In the genomic region with DNA sequence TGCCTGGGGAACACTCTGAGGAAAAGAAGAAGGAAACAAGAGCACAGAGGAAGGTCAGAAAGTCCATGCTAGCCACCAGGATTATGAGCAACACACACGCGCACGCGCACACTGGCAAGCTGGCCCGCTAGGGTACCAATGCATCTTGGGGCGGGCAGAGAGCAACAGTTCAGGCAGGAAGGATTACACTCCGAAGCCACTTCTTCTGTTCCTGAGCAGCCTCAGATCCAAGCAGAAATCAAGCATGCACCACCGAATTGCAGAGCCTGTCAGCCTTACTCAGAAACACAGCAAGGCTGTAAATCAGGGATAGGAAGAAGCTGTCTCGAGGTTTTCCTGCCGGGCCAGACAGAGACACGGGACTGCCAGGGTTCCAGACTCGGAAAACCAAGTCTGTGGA, we compare ENCODE assay signal across 8 mouse cellular contexts.
A peak's percentile ranks its signal among the peaks of the same experiment; 100 is the strongest.
DNase-seq lines count a peak whose midpoint lies in the region; ATAC-seq lines count a peak whose summit lies in the region.

No protein-coding gene starts in this region.

- no peaks in the 10 kb centered on the region; the same call in 1 of the 2 replicates for H3K27me3 ChIP-seq in neural tube, embryonic 12.5 days (replicated peaks)
- no peaks in the 10 kb centered on the region for H3K27me3 ChIP-seq in kidney, embryonic 15.5 days
- no peaks in the 10 kb centered on the region for H3K27me3 ChIP-seq in splenic B cell, adult 2 months (ENCODE audit: control insufficient read depth, insufficient read depth, low read length, poor library complexity, severe bottlenecking)

- H3K4me2 ChIP-seq in neural tube, embryonic 12.5 days (replicated peaks) = peak overlapping the region; percentile 40
- peak overlapping the region; percentile 57 for H3K4me2 ChIP-seq in kidney, embryonic 15.5 days

- WGBS in neural tube, embryonic 12.5 days = 48% methylated on average over 12 of the region's 12 CpGs
- WGBS in kidney, embryonic 15.5 days = 35% methylated on average over 12 of the region's 12 CpGs

- H3K9ac ChIP-seq in neural tube, embryonic 12.5 days = no peak overlapping the region
- H3K9ac ChIP-seq in kidney, embryonic 15.5 days = no peak overlapping the region

- peaks cover 12% of the 10 kb centered on the region for H3K4me1 ChIP-seq in neural tube, embryonic 12.5 days
- peaks cover 37% of the 10 kb centered on the region for H3K4me1 ChIP-seq in kidney, embryonic 15.5 days

- no peak overlapping the region for H3K27ac ChIP-seq in neural tube, embryonic 12.5 days
- H3K27ac ChIP-seq in kidney, embryonic 15.5 days = peak overlapping the region; percentile 83

- no peaks in the 10 kb centered on the region for H3K9me3 ChIP-seq in neural tube, embryonic 12.5 days
- H3K9me3 ChIP-seq in kidney, embryonic 15.5 days (replicated peaks) = no peaks in the 10 kb centered on the region

- DNase-seq in adrenal gland, postnatal 25 days = peak; percentile 51
- no peak for DNase-seq in adrenal gland, adult (ENCODE audit: inconsistent age in 2 of 2, low spot score in 1 of 2)
- no peak for DNase-seq in neural tube, embryonic 10.5 days (ENCODE audit: extremely low spot score, low spot score)
- peak; percentile 23 for DNase-seq in splenic B cell, adult 2 months (ENCODE audit: low read depth, low spot score)
- DNase-seq in embryo, embryonic 10 days (ENCODE audit: low spot score) = no peak
- no peak for DNase-seq in adipocyte (ENCODE audit: low spot score)

- no peaks in the 10 kb centered on the region for H3K36me3 ChIP-seq in neural tube, embryonic 12.5 days
- no peaks in the 10 kb centered on the region for H3K36me3 ChIP-seq in kidney, embryonic 15.5 days
- H3K36me3 ChIP-seq in splenic B cell, adult 2 months (ENCODE audit: control insufficient read depth, insufficient read depth, low read length, poor library complexity, severe bottlenecking) = no peaks in the 10 kb centered on the region

- ATAC-seq in neural tube, embryonic 12.5 days (ENCODE audit: low FRiP score, low read depth) = no peak
- ATAC-seq in kidney, embryonic 15.5 days (replicated peaks; ENCODE audit: low FRiP score) = peak; percentile 66

- no peak overlapping the region for H3K4me3 ChIP-seq in neural tube, embryonic 12.5 days
- H3K4me3 ChIP-seq in kidney, embryonic 15.5 days (replicated peaks) = 0 out of 2 replicates have a peak overlapping the region, but pooled peaks have one; percentile 24

Comparison
In these comparisons a context has a peak if more than half of its experiments do, and no peak if none do; other contexts are left out.
1. DNase-seq: peak in adrenal gland, postnatal 25 days (single experiment) and splenic B cell, adult 2 months (single experiment); none in adrenal gland, adult (0 of 2), neural tube, embryonic 10.5 days (single experiment), embryo, embryonic 10 days (single experiment) and adipocyte (single experiment).